Mouse (Mus musculus): ENCODE data around the gene 3110082I17Rik.

3110082I17Rik gene

GRCm38 (mm10) chr5:139380385-139381248 lies 79.7 kb downstream of the 3110082I17Rik start:
- in situ Hi-C loops (cut with MboI, MseI): no loop called here

DNA sequence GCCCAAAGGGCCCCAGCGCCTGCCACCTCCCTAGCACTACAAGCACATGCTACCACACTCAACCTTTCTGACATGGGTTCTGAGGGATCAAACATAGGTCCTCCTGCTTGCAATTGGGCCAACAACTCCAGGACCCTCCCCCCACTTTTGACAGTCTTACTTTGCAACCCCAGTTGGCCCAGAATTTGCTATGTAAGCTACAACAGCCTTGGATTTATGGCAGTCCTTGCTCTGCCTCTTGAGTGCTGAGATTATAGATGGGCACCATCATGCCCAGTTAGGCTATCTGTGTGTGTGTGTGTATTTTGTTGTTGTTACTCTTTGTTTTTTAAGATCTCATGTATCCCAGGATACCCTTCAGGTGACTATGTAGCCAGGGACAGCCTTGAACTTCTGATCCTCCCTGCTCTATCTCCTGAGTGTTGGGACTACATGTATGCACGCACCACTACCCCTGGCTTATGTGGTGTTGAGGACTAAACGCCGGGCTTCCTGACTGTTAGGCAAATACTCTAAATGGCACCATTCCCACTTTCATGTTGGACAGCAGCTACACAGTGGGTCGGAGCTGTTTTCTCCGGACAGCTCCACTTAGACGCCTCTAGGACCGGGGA lies 80.4 kb downstream of the 3110082I17Rik start:
- in situ Hi-C loops (cut with MboI, MseI): no loop called here

- in situ Hi-C loops (cut with MboI, MseI): no loop called here
These were observed 81.2 kb downstream of the 3110082I17Rik start for GRCm38 (mm10) chr5:139378986-139379629.

DNA sequence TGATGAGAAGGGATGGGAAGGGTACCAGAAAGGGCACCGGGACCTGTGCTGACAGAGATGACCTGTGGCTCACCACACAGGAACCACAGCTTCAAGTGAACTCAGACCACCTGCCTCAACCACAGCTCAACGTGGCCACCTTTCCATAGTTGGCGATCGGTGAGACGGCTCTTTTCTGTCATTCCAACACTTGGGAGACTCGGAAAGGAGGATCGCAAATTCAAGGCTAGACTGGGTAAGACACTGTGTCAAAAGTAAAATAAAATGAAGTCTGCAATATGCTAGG lies 82.1 kb downstream of the 3110082I17Rik start:
- in situ Hi-C loops (cut with MboI, MseI): no loop called here

GRCm38 (mm10) chr5:139377468-139378270 lies 82.7 kb downstream of the 3110082I17Rik start, which contains the start of gene Gpr146:
Gpr146 (plus strand) TSS chr5:139377697.
- in situ Hi-C loops (cut with MboI, MseI): no loop called here

DNA sequence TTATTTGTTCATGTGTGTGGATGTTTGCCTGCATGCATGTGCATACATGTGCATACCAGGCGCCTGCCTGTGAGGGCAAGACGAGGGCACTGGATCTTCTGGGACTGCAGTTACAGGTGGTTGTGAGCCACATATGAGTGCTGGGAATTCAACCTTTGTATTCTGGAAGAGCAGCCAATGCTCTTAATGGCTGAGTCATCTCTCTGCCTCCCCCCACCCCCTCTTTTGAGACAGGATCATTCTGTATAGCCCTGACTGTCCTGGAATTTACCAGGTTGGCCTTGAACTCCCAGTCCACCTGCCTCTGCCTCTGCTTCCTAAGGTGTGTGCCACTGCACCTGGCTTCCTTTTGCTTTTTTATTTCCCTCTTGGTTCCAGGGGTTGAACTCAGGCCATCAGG lies 85.5 kb downstream of the 3110082I17Rik start:
- in situ Hi-C loops (cut with MboI, MseI): no loop called here

- in situ Hi-C loops (cut with MboI, MseI): no loop called here
These were observed 86.4 kb downstream of the 3110082I17Rik start for GRCm38 (mm10) chr5:139373889-139374444.

- in situ Hi-C loops (cut with MboI, MseI): no loop called here
These were observed 87.2 kb downstream of the 3110082I17Rik start for GRCm38 (mm10) chr5:139373126-139373525.

DNA sequence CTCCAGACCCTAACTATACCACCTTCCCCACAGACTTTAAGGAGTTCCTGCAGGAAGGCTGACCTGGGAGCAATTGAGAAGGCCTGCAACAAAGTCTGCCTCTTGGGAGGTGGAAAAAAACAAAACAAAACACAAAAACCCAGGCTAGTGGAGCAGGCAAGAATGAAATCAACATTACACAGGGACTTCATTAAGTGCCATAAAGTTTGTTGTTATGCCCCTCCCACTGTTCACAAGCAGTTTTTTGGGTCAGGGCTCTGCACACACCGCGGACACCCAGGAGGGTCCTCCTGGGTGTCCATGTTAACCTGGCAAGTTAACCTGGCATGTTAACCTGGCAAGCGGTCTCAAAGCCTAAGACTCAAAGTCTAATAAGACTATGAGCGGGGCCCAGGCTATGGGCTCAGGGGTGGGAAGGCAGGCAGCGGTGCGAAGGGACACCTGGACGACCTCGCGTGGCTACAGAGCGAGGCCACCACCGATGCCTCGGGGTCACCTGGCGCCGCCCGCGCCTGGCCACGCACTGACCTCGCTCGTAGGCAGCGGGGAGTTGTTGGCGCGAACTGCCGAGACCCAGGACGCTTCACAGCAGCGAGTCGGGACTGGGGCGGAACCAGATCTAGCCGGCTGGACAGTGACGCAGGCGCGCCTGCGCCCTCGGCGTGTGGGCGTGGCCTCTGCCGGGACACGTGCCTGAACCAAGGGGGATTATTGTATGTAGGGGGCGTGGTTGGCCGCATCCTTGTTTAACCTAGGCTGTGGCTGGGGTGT lies 88.5 kb downstream of the 3110082I17Rik start:
- in situ Hi-C loops (cut with MboI, MseI): no loop called here

GRCm38 (mm10) chr5:139371118-139371517 lies 89.2 kb downstream of the 3110082I17Rik start:
- in situ Hi-C loops (cut with MboI, MseI): no loop called here

- in situ Hi-C loops (cut with MboI, MseI): no loop called here
These were observed 90.0 kb downstream of the 3110082I17Rik start for GRCm38 (mm10) chr5:139370336-139370735.

- in situ Hi-C loops (cut with MboI, MseI): no loop called here
These were observed 91.5 kb downstream of the 3110082I17Rik start for GRCm38 (mm10) chr5:139368638-139369320.

GRCm38 (mm10) chr5:139367884-139368458 lies 92.4 kb downstream of the 3110082I17Rik start:
- in situ Hi-C loops (cut with MboI, MseI): no loop called here

- in situ Hi-C loops (cut with MboI, MseI): no loop called here
These were observed 93.8 kb downstream of the 3110082I17Rik start for GRCm38 (mm10) chr5:139366484-139366883.

DNA sequence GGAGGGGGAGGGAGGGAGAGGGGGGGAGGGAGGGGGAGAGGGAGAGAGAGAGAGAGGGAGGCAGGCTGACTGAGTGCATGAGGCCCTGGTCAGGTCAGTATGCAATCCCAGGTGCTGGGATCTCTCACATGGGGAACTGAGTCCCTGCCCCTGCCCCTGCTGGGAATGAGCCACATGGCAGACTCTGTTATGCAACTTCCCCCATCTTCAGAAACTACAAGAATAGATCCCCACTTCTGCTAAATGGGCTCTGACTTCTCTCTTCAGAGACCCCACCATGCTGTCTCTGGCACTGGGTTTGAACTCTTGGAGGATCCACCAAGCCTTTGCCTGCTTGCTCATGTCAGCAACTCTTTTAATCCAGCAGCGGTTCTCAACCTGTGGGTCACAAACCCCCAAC lies 94.5 kb downstream of the 3110082I17Rik start:
- in situ Hi-C loops (cut with MboI, MseI): no loop called here

DNA sequence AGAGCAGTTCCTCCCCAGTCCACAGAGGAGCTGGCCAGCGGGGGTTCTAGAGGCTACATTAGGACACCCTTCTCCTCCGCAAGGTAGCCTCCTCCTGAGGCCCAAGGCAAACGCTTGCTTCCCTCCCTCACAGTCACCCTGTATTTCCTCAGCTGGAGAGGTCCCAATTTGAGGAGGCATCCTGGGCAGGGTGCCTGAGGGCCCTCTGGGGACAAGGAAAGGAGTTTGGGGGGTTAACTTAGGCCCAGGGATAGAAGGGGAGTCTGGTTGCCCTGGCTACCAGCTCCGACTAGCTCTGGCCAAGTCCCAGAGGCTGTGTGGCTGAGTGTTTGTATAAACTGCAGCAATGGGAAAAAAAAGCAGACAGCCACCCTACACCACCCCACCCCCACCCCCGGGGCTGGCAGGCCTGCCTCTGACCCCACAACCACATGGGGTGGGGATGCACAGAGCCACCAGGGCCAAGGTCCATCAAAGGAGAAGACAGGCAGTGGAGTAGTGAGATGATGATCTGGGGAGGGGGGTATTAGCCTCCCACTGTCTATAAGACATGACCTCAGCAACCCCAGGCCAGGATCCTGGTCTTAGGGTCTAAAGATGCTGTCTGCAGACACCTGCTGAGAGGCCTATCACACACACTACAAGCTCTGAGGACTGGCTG lies 95.3 kb downstream of the 3110082I17Rik start:
- in situ Hi-C loops (cut with MboI, MseI): loop anchor here (5.0 kb wide), 1 partner anchor 37 kb away; no protein-coding TSS in a partner anchor

DNA sequence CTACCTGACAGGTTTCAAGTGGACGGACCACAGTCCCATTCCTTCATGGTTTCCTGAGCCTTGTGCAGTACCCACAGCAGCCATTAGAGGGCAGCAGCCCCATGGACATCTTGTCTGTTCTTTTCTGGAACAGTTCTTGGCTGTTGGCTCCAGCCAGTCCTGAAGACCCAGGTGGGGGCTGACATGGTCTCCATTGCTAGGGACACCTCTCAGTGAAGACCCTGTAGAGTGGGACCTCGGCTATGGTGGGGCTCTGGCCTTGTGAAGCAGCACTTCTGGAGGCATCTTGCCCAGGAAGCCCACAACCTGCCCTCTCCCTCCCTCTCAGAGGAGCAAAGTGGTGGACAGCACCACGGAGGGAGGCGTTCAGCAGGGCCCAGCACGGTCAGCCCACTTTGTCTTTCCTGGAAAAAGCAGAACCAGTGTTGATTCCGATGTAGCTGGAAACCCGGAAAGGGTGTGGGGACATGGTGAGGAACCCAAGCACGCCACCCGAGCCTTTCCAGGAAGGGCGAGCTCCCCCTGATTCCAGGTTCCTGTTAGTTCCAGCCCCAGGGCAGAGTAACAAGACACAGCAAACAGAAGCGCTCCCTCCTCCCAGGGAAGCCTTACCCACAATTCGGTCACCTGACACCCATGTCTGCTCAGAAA lies 95.9 kb downstream of the 3110082I17Rik start:
- in situ Hi-C loops (cut with MboI, MseI): loop anchor here (5.0 kb wide), 1 partner anchor 38 kb away; no protein-coding TSS in a partner anchor

DNA sequence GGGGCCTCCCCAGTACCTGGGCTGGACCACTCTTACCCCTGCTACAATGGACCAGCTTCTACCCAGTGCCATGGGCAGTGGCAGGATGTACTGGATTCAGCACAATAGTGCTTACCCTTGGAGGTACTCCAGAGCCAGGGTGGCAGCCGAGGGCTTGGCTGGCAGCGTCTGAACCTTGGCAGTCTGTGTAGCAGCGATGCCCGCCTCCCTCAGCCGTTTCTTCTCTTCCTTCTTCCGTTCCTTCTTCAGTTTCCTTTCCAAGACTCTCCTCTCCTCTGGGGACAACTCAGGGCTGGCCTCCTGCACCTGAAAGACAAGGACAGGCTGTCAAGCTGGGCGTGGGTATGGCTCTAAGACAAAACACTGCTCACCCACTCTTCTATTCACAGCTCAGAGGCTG lies 96.5 kb downstream of the 3110082I17Rik start:
- in situ Hi-C loops (cut with MboI, MseI): loop anchor here (5.0 kb wide), 1 partner anchor 38 kb away; no protein-coding TSS in a partner anchor

Data from T-helper 1 cell (primary cell).